Mouse (Mus musculus) olfactory bulb, adult 2 months (tissue): ENCODE results near the gene Olfr1120. TPM values are rescaled to one million over a fixed set of nuclear protein-coding genes. Genes with fewer than 3 reads are reported as not detected.
"Not testable (repeated sequence)": the region's sequence is repeated elsewhere in the genome, so short reads cannot be mapped to it uniquely, and the experiment has no call there.

Source experiments
- H3K27ac ChIP-seq: fragments of 200-500 bp; 2 replicates; pipeline ENCODE4 v1.5.1; 2012; ENCODE audit warnings: low read depth, low read length; ENCODE audit not compliant: insufficient read depth
- H3K4me1 ChIP-seq: fragments of 200-500 bp; 2 replicates; pipeline ENCODE4 v1.6.1; 2012; ENCODE audit warnings: low read length; ENCODE audit not compliant: control insufficient read depth, insufficient read depth
- H3K4me3 ChIP-seq: fragments of 200-500 bp; 2 replicates; pipeline ENCODE4 v1.5.1; 2012; ENCODE audit warnings: mild to moderate bottlenecking, low read depth, low read length, moderate library complexity; ENCODE audit not compliant: insufficient read depth
- CTCF ChIP-seq: fragments of 200-500 bp; IDR thresholded peaks from 2 replicates; pipeline ENCODE4 v1.5.1; 2012; ENCODE audit warnings: low read depth, mild to moderate bottlenecking, low read length, moderate library complexity; ENCODE audit not compliant: insufficient read depth
- POLR2A ChIP-seq: fragments of 200-500 bp; IDR thresholded peaks from 2 replicates; pipeline ENCODE4 v1.6.1; 2012; ENCODE audit warnings: mild to moderate bottlenecking, low read depth, low read length, moderate library complexity; ENCODE audit not compliant: insufficient read depth
- WGBS: fragments of 180-500 bp; shearing (Covaris S2); methylation state at CpG from one replicate; pipeline ENCODE4 v1.1.7; 2018; 5-methylcytosine and 5-hydroxymethylcytosine counted together
- polyA plus RNA-seq: library from polyadenylated mRNA; stranded (reverse); fragments of >200 nt; gene quantifications from 2 replicates; pipeline ENCODE4 v1.2.4, GENCODE M21; 2012; ENCODE audit warnings: low replicate concordance; ENCODE audit not compliant: missing spikeins, insufficient read depth, insufficient read length

Gene Olfr1120
- polyA plus RNA-seq, result not detected in 2 replicates

GRCm38 (mm10) chr2:87354515-87354914, at the start of gene Olfr1120:
Olfr1120 (plus strand) TSS chr2:87354815.
- Histone ChIP-seq H3K4me1 (no peaks in the 10 kb centered on the region), H3K27ac (no peak within 1 kb of the TSS), H3K4me3 (no peak within 1 kb of the TSS)
- 57% methylated on average over 2 of the region's 2 CpGs for WGBS
- TF ChIP-seq CTCF, result no peak
- no peak for TF ChIP-seq POLR2A

DNA sequence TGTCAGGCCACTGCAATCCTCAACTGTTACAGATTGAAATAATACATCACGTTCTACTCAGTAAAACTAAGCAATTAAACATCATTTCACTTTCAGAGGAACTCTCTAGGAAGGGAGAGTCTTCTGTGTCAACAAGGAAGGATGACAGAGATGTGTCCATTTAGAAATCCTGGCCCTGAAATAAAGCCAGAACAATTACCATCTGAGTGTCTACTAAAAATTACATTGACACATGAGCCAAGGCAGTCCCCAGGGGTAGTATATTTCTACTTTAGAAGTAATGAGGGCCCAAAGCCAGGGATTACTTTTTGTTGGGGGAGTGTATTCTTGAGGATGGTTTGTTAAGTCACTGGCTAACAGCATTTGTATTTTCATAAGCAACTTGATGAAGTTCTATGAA, 47.3 kb upstream of the Olfr1120 start, which contains the start of gene Olfr1118:
TSS of gene Olfr1118 (plus strand) at position 301 of the 400 bp plus-strand sequence.
- Histone ChIP-seq H3K4me1 (no peaks in the 10 kb centered on the region), H3K4me3 (no peak within 1 kb of the TSS), H3K27ac (no peak within 1 kb of the TSS)
- 60% methylated on average over 1 of the region's 1 CpGs for WGBS
- no peak for TF ChIP-seq CTCF
- no peak for TF ChIP-seq POLR2A

- H3K4me1 ChIP-seq, result not testable (repeated sequence)
Measured at GRCm38 (mm10) chr2:87360121-87360520, 5.5 kb downstream of the Olfr1120 start.

DNA sequence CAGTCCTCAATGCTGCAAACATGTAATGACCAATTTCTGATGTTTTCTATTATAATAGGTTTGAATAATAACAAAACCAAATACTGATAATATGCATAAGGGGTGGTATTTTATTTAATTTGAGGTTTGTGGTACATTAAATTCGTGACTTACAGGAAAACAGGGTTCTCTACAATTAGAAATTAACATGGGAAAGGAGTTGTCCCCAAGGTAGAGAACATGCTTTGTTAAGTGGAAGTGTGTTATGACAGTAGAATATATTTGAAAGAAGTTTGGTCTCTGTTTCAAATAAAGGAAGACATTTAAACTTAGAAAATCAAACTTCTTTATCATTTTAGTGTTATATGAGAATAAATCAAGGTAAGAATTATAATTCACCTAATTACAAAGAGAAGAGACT, 15.0 kb downstream of the Olfr1120 start, which contains the start of gene Olfr1121:
TSS of gene Olfr1121 (plus strand) at position 301 of the 400 bp plus-strand sequence.
- Histone ChIP-seq H3K27ac (no peak within 1 kb of the TSS), H3K4me1 (no peaks in the 10 kb centered on the region), H3K4me3 (no peak within 1 kb of the TSS)
- TF ChIP-seq POLR2A (no peak), CTCF (no peak)
- WGBS, result 23% methylated on average over 1 of the region's 1 CpGs

More at GRCm38 (mm10) chr2:87360121-87360520, 5.5 kb downstream of the Olfr1120 start:
- not testable (repeated sequence) for H3K4me3 ChIP-seq, H3K27ac ChIP-seq
- WGBS, result 99% methylated on average over 2 of the region's 2 CpGs

DNA sequence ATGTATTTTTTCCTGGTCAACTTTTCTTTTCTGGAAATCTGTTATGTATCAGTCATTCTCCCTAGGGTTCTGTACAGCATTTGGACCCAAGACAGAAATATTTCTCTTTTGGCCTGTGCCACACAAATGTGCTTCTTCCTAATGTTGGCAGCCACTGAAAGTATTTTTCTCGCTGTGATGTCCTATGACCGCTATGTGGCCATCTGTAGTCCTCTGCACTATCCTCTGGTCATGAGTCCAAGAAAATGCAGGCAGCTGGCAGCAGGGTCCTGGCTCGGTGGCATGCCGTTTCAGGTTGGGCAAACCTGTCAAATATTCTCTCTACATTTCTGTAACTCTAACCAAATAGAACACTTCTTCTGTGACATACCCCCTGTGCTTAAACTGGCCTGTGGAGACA, 17.1 kb downstream of the Olfr1120 start:
- WGBS, result 85% methylated on average over 4 of the region's 4 CpGs

DNA sequence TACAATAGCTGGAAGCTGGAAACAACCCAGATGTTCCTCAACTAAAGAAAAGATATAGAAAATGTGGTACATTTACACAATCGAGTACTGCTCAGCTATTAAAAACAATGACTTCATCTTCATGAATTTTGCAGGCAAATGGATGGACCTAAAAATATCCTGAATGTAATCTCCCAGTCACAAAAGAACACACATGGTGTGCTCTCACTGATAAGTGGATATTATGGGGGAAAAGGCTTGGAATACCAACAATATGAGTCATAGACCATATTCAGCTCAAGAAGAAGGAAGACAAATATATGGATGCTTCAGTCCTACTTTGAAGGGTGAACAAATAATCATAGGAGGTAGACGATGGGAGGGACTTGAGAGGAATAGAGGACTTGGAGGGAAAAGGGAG, 29.3 kb downstream of the Olfr1120 start:
- Histone ChIP-seq H3K27ac (no peak overlapping the region), H3K4me1 (no peaks in the 10 kb centered on the region), H3K4me3 (no peak overlapping the region)
- WGBS, result 82% methylated on average over 2 of the region's 2 CpGs
- TF ChIP-seq CTCF, result no peak
- no peak for TF ChIP-seq POLR2A

More for the DNA sequence above, 17.1 kb downstream of the Olfr1120 start:
- no peak overlapping the region for H3K27ac ChIP-seq
- no peak overlapping the region for H3K4me3 ChIP-seq
- no peak for TF ChIP-seq POLR2A
- H3K4me1 ChIP-seq, result no peaks in the 10 kb centered on the region

DNA sequence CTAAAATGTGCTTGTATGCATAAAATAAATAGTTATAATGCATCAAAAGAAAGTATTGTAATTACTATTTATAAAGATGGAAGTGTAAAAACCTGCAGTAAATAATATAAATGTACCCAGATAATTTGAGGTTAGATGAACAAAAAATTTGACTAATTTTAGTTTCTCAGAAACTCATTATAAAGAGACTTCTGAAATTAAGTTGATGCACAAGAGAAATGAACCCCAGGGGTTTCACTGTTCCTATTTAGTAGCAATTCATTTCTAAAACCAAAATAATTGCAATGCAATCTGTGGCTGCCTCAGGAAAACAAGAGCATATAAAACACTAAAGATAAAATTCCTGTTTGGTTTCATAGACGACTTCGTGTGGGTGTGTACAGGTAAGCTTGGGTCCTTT, 30.9 kb downstream of the Olfr1120 start, which contains the start of gene Olfr1122:
TSS of gene Olfr1122 (plus strand) at position 301 of the 400 bp plus-strand sequence.
- Histone ChIP-seq H3K4me1 (no peaks in the 10 kb centered on the region), H3K27ac (no peak within 1 kb of the TSS), H3K4me3 (no peak within 1 kb of the TSS)
- 79% methylated on average over 2 of the region's 2 CpGs for WGBS
- no peak for TF ChIP-seq POLR2A
- no peak for TF ChIP-seq CTCF

DNA sequence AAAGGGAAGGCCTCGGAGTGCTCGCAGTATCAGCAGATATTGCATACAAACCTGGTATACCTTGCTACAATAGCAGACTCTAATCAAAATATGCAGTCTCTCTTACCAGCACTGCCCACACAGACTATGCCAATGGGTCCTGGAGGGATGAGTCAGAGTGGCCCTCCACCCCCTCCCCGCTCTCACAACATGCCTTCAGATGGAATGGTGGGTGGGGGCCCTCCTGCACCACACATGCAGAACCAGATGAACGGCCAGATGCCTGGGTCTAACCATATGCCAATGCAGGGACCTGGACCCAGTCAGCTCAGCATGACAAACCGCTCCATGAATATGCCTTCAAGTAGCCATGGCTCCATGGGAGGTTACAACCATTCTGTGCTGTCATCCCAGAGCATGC, 39.0 kb downstream of the Olfr1120 start:
- not testable (repeated sequence) for H3K4me3 ChIP-seq, H3K27ac ChIP-seq, H3K4me1 ChIP-seq
- WGBS, result 90% methylated on average over 5 of the region's 5 CpGs

- H3K27ac ChIP-seq, H3K4me3 ChIP-seq, H3K4me1 ChIP-seq: not testable (repeated sequence)
- 80% methylated on average over 7 of the region's 7 CpGs for WGBS
Measured at GRCm38 (mm10) chr2:87394686-87395085, 40.1 kb downstream of the Olfr1120 start.

Other genes with a start within 250 kb of the Olfr1120 start
- gene Olfr259, start 240.2 kb upstream of the Olfr1120 start, polyA plus RNA-seq, result not detected in 2 replicates
- gene Olfr1110, start 214.5 kb upstream of the Olfr1120 start, polyA plus RNA-seq, result not detected in 2 replicates
- gene Olfr1111, start 202.2 kb upstream of the Olfr1120 start, polyA plus RNA-seq, result not detected in 2 replicates
- gene Olfr1112, start 167.0 kb upstream of the Olfr1120 start, polyA plus RNA-seq, result not detected in 2 replicates
- gene Olfr1113, start 145.8 kb upstream of the Olfr1120 start, polyA plus RNA-seq, result not detected in 2 replicates
- not detected in 2 replicates for gene Olfr1115, start 106.8 kb upstream of the Olfr1120 start, polyA plus RNA-seq
- gene Olfr1116, start 87.3 kb upstream of the Olfr1120 start, polyA plus RNA-seq, result not detected in 2 replicates
- gene Olfr1118, start 47.2 kb upstream of the Olfr1120 start, polyA plus RNA-seq, result not detected in 2 replicates
- not detected in 2 replicates for gene Olfr1121, start 15.1 kb downstream of the Olfr1120 start, polyA plus RNA-seq
- gene Olfr1122, start 31.0 kb downstream of the Olfr1120 start, polyA plus RNA-seq, result not detected in 2 replicates
- not detected in 2 replicates for gene Olfr1123, start 61.8 kb downstream of the Olfr1120 start, polyA plus RNA-seq
- gene Olfr1124, start 75.5 kb downstream of the Olfr1120 start, polyA plus RNA-seq, result not detected in 2 replicates
- gene Olfr1126, start 99.1 kb downstream of the Olfr1120 start, polyA plus RNA-seq, result not detected in 2 replicates
- gene Pramel7, start 142.3 kb downstream of the Olfr1120 start, polyA plus RNA-seq, result not detected in 2 replicates
- not detected in 2 replicates for gene Pramel6, start 151.8 kb downstream of the Olfr1120 start, polyA plus RNA-seq
- not detected in 2 replicates for gene Olfr153, start 177.0 kb downstream of the Olfr1120 start, polyA plus RNA-seq
- gene Olfr1128, start 190.7 kb downstream of the Olfr1120 start, polyA plus RNA-seq, result not detected in 2 replicates
- not detected in 2 replicates for gene Olfr1129, start 219.1 kb downstream of the Olfr1120 start, polyA plus RNA-seq